Mouse (Mus musculus): ENCODE measurements around the gene Col19a1. TPM values are rescaled to one million over a fixed set of nuclear protein-coding genes. Genes with fewer than 3 reads are reported as not detected.

Gene Col19a1
- total RNA-seq, 2 experiments from 2014 or later = 0.72 TPM; not detected in 1

- ATAC-seq (replicated peaks; ENCODE audit: poor library complexity, severe bottlenecking) = no peak
Observed at GRCm38 (mm10) chr1:24316961-24317589, 270.2 kb downstream of the Col19a1 start.

- no peak for ATAC-seq (replicated peaks; ENCODE audit: poor library complexity, severe bottlenecking)
Observed at GRCm38 (mm10) chr1:24316490-24316889, 270.8 kb downstream of the Col19a1 start.

DNA sequence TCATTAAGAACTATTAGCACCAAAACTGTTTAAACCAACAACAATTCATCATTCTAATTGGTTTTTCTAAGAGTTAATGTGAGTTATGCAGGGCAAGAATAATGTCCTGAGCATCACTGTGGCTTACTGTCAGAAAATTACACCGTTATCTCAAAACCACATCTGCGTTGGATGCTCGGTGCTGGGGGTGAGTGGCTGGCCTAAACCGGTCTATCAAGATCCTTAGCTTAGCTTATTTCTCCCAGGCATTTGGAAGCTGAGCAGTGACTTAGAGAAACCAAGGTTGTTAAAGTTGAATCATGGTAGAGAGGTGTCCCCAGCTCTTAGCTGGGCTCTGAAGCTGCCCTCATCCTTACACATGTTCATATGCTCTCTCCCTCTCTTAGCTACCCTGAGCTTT, 276.4 kb downstream of the Col19a1 start:
- no peak for ATAC-seq (replicated peaks; ENCODE audit: poor library complexity, severe bottlenecking)

DNA sequence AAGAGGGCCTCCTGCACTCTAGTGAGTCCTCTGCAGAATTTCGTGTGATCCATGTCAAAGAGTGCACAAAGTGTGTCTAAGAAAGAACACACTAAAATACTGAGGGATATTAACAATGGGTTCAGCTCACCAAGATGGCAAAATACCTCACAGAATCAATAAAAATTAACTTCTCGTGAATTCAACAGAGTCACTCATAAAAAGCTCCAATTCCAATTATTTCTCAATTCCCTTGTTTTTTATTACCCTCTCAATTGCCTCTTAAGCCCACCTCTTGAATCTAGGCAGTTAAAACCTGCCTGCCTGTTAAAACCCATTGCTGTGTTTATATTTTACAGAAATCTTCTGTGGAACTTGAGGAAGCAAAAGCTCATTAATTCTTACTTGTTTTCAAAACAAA, 277.1 kb downstream of the Col19a1 start:
- no peak for ATAC-seq (replicated peaks; ENCODE audit: poor library complexity, severe bottlenecking)

DNA sequence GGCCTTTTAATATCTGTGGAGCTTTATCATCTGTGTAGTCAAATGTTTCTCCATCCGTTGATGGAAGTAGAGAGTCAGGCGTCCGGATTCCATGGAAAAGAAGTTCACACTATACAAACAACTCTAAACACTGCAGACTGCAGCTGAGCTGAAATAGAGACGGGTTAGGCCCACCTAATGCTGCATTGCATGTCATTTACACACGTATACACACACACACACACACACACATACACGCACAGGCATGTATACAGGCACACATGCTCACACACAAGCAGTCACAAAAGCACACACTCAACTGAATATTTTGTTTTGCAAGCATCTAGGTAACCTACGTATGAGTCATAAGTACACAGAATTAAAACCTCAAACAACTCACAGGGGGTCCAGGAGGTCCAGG, 284.2 kb downstream of the Col19a1 start:
- ATAC-seq (replicated peaks; ENCODE audit: poor library complexity, severe bottlenecking) = no peak

DNA sequence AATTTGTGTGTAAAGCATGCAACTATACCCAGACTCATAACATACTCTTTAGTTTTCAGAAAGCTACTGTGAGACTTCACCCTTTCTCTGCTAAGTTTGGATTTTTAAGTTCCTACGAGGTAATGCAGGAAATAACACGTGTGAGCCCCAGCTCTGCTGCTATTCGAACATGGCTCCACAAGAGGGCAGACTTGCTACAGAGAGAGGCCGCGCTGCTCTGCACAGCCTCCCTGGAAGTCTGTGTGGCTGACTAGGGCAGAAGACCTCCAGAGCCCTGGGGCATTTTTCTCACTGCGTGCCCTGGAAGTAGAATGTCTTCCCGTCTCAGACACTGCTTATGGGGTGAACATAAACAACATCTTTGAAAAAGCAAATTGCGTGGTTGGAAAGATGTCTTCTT, 284.6 kb downstream of the Col19a1 start:
- peak; percentile 75 for ATAC-seq (replicated peaks; ENCODE audit: poor library complexity, severe bottlenecking)

DNA sequence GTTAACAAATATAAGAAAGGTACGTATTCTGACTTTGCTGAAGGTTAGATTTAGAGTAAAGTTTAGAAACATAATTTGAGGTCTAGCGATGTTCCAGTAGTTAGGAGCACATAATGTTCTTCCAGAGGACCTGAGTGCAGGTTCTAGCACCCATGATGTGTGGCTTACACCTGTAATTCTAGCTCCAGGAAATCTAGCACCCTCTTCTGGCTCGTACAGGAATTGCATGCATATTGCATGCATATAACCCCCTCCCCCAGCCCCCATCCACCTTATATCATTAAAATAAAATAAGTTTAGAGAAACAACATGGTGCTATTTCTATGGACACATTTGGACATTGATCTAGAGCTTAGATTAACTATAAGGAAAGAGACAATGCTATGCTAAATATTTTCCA, 286.6 kb downstream of the Col19a1 start:
- no peak for ATAC-seq (replicated peaks; ENCODE audit: poor library complexity, severe bottlenecking)

GRCm38 (mm10) chr1:24294979-24295942, 292.0 kb downstream of the Col19a1 start:
- ATAC-seq (replicated peaks; ENCODE audit: poor library complexity, severe bottlenecking) = no peak

DNA sequence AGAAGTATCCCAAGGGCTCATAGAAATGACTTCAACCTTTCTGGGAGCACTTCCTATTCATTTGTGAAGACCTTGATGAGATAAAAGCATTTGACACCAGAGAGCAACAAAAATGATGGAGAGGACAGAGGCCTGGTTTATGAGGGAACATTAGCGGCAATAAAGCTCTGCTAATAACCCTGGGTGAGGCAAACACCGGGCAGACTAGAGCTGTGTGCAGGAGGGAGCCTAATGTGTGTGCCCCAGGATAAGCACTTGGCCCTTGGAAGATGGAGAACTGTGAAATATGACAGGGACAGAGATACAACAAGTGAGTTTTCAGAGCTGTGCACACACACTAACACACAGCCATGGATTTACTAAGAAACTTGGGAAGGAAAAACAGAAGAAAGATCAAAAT, 294.8 kb downstream of the Col19a1 start:
- no peak for ATAC-seq (replicated peaks; ENCODE audit: poor library complexity, severe bottlenecking)

GRCm38 (mm10) chr1:24286360-24286759, 300.9 kb downstream of the Col19a1 start:
- no peak for ATAC-seq (replicated peaks; ENCODE audit: poor library complexity, severe bottlenecking)

- ATAC-seq (replicated peaks; ENCODE audit: poor library complexity, severe bottlenecking) = no peak
Observed at GRCm38 (mm10) chr1:24267022-24267421, 320.2 kb downstream of the Col19a1 start.

- ATAC-seq (replicated peaks; ENCODE audit: poor library complexity, severe bottlenecking) = no peak
Observed at GRCm38 (mm10) chr1:24261181-24261580, 326.1 kb downstream of the Col19a1 start.

DNA sequence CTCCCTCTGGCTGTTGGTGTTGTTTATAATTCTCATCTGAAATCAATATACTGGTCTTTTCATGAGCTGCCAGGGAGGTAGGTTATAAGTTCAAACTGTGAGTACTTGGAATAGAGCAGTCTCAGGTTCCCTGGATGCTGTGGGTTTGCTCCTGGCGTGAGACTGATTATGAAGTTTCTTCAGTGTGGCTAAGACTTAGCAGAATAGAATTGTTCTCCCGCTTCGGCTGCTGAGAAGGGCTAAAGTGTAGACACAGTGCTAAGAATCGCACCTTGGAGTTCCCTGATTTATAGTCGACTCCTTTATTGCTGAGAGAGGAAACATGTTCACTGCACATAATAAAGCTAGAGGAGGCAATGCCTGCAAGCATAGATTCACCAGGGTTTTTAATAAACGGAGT, 327.9 kb downstream of the Col19a1 start:
- no peak for ATAC-seq (replicated peaks; ENCODE audit: poor library complexity, severe bottlenecking)

GRCm38 (mm10) chr1:24257961-24258360, 329.3 kb downstream of the Col19a1 start:
- no peak for ATAC-seq (replicated peaks; ENCODE audit: poor library complexity, severe bottlenecking)

DNA sequence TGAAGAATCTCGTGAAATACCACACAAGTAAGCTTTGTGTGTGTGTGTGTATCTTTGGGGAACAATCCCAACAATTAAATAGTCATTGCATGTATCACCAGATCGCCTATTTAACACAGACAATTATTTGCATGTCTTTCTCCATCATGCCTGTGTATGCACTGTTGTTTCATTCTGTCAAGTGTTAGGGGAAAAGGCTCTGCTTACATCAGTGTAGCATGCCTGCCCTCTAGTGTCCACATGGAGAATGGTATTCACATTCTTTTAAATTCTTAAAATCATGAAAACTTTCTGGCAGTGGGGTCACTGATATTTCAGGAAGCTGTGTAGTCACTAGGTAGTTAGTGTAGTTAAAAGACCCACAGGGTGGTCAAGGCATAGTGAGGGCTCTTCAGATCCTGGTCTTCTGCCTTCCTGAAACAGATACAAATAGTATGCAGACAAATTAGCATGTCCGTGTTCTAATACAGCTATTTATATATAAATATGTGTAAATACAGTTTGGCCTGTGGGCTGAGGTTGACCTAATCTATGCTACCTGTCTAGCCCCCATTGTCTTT, 338.1 kb downstream of the Col19a1 start:
- ATAC-seq (replicated peaks; ENCODE audit: poor library complexity, severe bottlenecking) = peak; percentile 72

GRCm38 (mm10) chr1:24248294-24249104, 338.8 kb downstream of the Col19a1 start:
- peak; percentile 82 for ATAC-seq (replicated peaks; ENCODE audit: poor library complexity, severe bottlenecking)

DNA sequence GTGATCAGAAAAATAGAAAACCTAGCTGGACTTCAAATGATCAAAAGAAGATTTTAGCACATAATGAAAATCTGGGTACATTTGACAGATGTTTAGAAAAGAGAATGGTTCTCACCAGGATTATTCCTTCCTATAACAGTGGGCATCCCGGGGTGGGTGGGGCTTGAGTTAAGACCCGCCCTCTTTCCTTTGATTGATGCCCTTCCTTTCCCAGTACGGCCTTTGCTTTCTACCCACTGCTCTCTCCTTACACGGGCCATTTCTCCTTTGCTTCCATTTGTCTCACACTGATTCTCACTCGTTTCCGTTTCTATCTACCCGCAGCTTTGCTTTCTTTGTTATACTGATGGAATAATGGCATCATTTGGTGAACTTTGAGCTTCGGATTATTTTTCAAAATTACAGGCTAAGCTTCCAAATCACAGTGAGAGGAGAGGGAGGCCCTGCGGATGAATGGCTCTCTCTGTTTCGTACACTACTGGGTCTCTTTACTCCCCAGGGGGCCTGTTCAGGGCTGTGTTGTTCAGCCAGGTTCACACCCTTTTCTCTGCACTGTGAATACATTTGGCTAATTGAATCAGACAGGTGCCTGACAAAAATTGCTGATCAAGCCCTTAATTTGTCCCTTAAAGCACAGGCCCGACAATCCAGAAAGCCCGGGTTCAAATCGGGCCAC, 341.4 kb downstream of the Col19a1 start:
- ATAC-seq (replicated peaks; ENCODE audit: poor library complexity, severe bottlenecking) = no peak

GRCm38 (mm10) chr1:24244931-24245330, 342.3 kb downstream of the Col19a1 start:
- no peak for ATAC-seq (replicated peaks; ENCODE audit: poor library complexity, severe bottlenecking)

DNA sequence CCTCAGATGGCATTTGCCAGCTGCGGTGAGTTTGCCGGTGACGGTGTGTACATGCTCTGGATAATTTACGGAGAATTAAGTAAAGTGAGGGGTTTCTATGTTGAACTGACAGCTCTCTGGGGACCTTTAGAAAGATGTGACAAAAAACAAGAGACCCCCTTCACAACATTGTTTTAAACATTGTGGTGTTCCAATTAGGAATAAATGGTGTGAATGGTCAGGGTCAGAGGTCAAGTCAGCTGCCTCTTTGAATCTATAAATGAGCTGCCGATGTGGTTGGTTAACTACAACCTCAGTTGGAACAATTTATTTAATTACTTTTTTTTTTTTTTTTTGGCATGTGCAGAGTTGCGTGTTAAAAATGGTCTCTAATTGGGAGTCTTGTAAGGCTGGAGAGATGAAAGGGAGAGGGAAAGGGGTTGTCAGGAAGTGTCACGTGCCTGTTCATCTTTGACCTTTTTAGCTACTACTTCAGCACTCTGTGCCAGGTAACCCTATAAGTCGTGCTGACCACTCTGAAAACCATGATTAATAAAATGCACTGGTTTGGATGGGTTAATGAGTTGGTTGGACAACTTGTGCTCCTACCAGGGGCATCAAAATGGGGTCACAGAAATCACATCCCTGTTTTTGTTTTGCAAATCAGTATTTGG, 347.1 kb downstream of the Col19a1 start:
- ATAC-seq (replicated peaks; ENCODE audit: poor library complexity, severe bottlenecking) = no peak
